In the genomic region with DNA sequence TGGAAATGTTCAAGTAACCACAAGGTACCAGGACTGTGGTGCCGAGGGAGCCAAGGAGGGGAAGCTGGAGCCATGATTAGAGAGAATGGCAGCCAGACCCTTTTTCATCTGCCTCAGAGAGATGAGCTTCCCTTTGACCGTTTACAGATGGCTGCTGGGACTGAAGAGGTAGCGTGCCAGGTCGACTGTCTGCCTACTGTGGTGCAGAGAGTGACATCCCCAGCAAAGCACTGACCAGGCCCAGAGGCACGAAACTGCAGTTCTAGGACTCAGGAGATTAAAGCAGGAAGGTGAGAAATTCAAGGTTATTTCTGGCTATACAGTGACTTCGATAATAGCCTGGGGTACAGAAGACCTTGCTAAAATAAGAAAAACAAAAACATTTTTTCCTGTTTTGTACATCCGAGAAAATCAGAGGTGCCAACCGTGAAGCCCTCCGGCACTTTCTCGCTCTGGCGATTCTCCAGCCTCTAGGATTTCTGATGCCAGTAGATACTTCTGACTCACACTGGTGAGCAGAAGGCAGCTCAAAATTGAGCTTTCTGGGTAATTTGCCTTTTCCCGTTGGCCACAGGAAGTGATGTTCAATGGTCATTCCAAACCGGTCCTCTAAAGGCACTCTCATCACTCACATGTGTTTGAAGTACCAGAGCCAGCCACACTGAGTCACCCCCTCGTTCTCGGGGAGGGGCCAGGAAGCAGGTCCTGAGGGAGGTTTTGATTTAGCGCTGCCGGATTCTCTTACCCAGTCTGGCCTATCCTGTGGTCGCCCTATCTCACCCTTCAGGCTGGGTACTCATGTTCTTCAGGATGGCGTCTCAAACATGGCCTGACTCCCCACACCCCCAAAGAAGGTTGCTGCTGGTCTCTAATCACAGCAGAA, we compare ENCODE assay signal across 12 mouse cellular contexts. TPM values are rescaled to one million over a fixed set of nuclear protein-coding genes. Genes with fewer than 3 reads are reported as not detected.
DNase-seq lines count a peak whose midpoint lies in the region; ATAC-seq and TF ChIP-seq lines count a peak whose summit lies in the region.
"Had no signal": no experiment of that assay in that cellular context is flagged by ENCODE, and none has a peak within 500 bp of the region (broad histone marks: within the 10 kb centered on the region; RNA-seq: fewer than 3 reads in every experiment).

No protein-coding gene starts in this region.

- WGBS in embryonic facial prominence, embryonic 12.5 days: 45% methylated on average over 19 of the region's 19 CpGs
- 61% methylated on average over 19 of the region's 19 CpGs for WGBS in embryonic facial prominence, embryonic 10.5 days
- 19% methylated on average over 19 of the region's 19 CpGs for WGBS in cerebellum, adult 2 months
- 77% methylated on average over 19 of the region's 19 CpGs for WGBS in forebrain, embryonic 13.5 days

- H3K27me3 ChIP-seq in embryonic facial prominence, embryonic 12.5 days: no peaks in the 10 kb centered on the region
- H3K27me3 ChIP-seq in embryonic facial prominence, embryonic 10.5 days (replicated peaks; ENCODE audit: low read depth, poor library complexity, severe bottlenecking): peaks cover 7% of the 10 kb centered on the region; the same call in 1 of the 2 replicates
- H3K27me3 ChIP-seq in cerebellum, adult 2 months (ENCODE audit: control insufficient read depth, insufficient read depth, low read length): no peaks in the 10 kb centered on the region; the same call in 1 of the 2 replicates
- H3K27me3 ChIP-seq in forebrain, embryonic 13.5 days: no peaks in the 10 kb centered on the region
- H3K27me3 ChIP-seq: intestine, embryonic 15.5 days; limb, embryonic 13.5 days; midbrain, embryonic 12.5 days had no signal

- no peak overlapping the region for H3K4me2 ChIP-seq in embryonic facial prominence, embryonic 12.5 days (replicated peaks)
- no peak overlapping the region for H3K4me2 ChIP-seq in forebrain, embryonic 13.5 days
- H3K4me2 ChIP-seq: intestine, embryonic 15.5 days; limb, embryonic 13.5 days; midbrain, embryonic 12.5 days had no signal

- no peak for ATAC-seq in embryonic facial prominence, embryonic 12.5 days (ENCODE audit: insufficient number of reproducible peaks, insufficient read depth, low FRiP score, low TSS enrichment)
- no peak for ATAC-seq in forebrain, embryonic 13.5 days
- no peak for ATAC-seq in activated CD4-positive, CD25-positive, alpha-beta regulatory T cell, adult 4 months
- ATAC-seq: intestine, embryonic 15.5 days had no signal

- no peak overlapping the region for H3K9ac ChIP-seq in embryonic facial prominence, embryonic 12.5 days
- H3K9ac ChIP-seq in forebrain, embryonic 13.5 days: no peak overlapping the region
- H3K9ac ChIP-seq: intestine, embryonic 15.5 days; limb, embryonic 13.5 days; midbrain, embryonic 12.5 days had no signal

- no peak for DNase-seq in embryonic facial prominence, embryonic 10.5 days (ENCODE audit: low spot score)
- DNase-seq in 3134 (ENCODE audit: extremely low read depth, insufficient read length, low spot score): peak; percentile 84
- DNase-seq in cerebellum, adult 2 months: peak; percentile 32 to 41
- peak; percentile 47 for DNase-seq in kidney, adult 9 months
- DNase-seq in neural tube, embryonic 10.5 days (ENCODE audit: extremely low spot score, low spot score): no peak

- H3K36me3 ChIP-seq in embryonic facial prominence, embryonic 12.5 days: no peaks in the 10 kb centered on the region
- H3K36me3 ChIP-seq in embryonic facial prominence, embryonic 10.5 days (replicated peaks): no peaks in the 10 kb centered on the region
- H3K36me3 ChIP-seq in forebrain, embryonic 13.5 days (ENCODE audit: poor library complexity, severe bottlenecking): no peaks in the 10 kb centered on the region
- H3K36me3 ChIP-seq: intestine, embryonic 15.5 days; limb, embryonic 13.5 days; midbrain, embryonic 12.5 days had no signal

- no peak for TF ChIP-seq CTCF in cerebellum, adult 2 months (IDR thresholded peaks at IDR 0.05; ENCODE audit: borderline replicate concordance, insufficient read depth, low read depth, low read length)

- H3K4me3 ChIP-seq in embryonic facial prominence, embryonic 12.5 days: no peak overlapping the region
- no peak overlapping the region for H3K4me3 ChIP-seq in embryonic facial prominence, embryonic 10.5 days
- no peak overlapping the region for H3K4me3 ChIP-seq in cerebellum, adult 2 months (replicated peaks; ENCODE audit: insufficient read depth, low read depth, low read length)
- H3K4me3 ChIP-seq in forebrain, embryonic 13.5 days: no peak overlapping the region
- H3K4me3 ChIP-seq: erythroblast, embryonic 14.5 days; intestine, embryonic 15.5 days; limb, embryonic 13.5 days; midbrain, embryonic 12.5 days had no signal

- TF ChIP-seq POLR2A in cerebellum, adult 2 months (IDR thresholded peaks at IDR 0.05; ENCODE audit: borderline replicate concordance, insufficient read depth, low read length): no peak

- peaks cover 9% of the 10 kb centered on the region; the same call in 1 of the 2 replicates for H3K4me1 ChIP-seq in embryonic facial prominence, embryonic 12.5 days
- H3K4me1 ChIP-seq in embryonic facial prominence, embryonic 10.5 days: peaks cover 17% of the 10 kb centered on the region
- H3K4me1 ChIP-seq in cerebellum, adult 2 months (ENCODE audit: control insufficient read depth, insufficient read depth, low read length): peaks cover 8% of the 10 kb centered on the region
- no peaks in the 10 kb centered on the region for H3K4me1 ChIP-seq in forebrain, embryonic 13.5 days
- H3K4me1 ChIP-seq: intestine, embryonic 15.5 days; midbrain, embryonic 12.5 days had no signal

- no peaks in the 10 kb centered on the region for H3K9me3 ChIP-seq in embryonic facial prominence, embryonic 12.5 days
- peaks cover 7% of the 10 kb centered on the region; the same call in 1 of the 2 replicates for H3K9me3 ChIP-seq in embryonic facial prominence, embryonic 10.5 days
- H3K9me3 ChIP-seq in forebrain, embryonic 13.5 days (replicated peaks): no peaks in the 10 kb centered on the region
- H3K9me3 ChIP-seq: intestine, embryonic 15.5 days; midbrain, embryonic 12.5 days had no signal

- 0 out of 2 replicates have a peak overlapping the region, but pooled peaks have one; percentile 23 for H3K27ac ChIP-seq in embryonic facial prominence, embryonic 12.5 days
- no peak overlapping the region for H3K27ac ChIP-seq in embryonic facial prominence, embryonic 10.5 days (replicated peaks)
- no peak overlapping the region for H3K27ac ChIP-seq in cerebellum, adult 2 months (ENCODE audit: insufficient read depth, low read length)
- no peak overlapping the region for H3K27ac ChIP-seq in forebrain, embryonic 13.5 days
- H3K27ac ChIP-seq: intestine, embryonic 15.5 days; limb, embryonic 13.5 days; midbrain, embryonic 12.5 days had no signal

RNA-seq across cellular contexts. Expression of a gene that starts 11.9 kb away (rescaled TPM):
- polyA plus RNA-seq in embryonic facial prominence, embryonic 12.5 days (2016; fragmentation: Nextera tagmentation; extraction: Ambion mirVana): 9.0 and 11.2 TPM in 2 replicates
- polyA plus RNA-seq in embryonic facial prominence, embryonic 10.5 days (2016; fragmentation: Nextera tagmentation; extraction: Ambion mirVana): 6.7 TPM in 2 replicates
- polyA plus RNA-seq in cerebellum, adult 2 months (2012; rRNA removed): 1.4 and 1.7 TPM in 2 replicates
- polyA plus RNA-seq in forebrain, embryonic 13.5 days (2015; fragmentation: Nextera tagmentation; extraction: Ambion mirVana): 1.2 and 1.3 TPM in 2 replicates
- polyA plus RNA-seq in activated CD4-positive, CD25-positive, alpha-beta regulatory T cell, adult 4 months (2017; shearing (Covaris generic)): under 1 TPM in 1 of 2 experiments, not detected in 1; 0.20 TPM
- polyA plus RNA-seq: erythroblast, embryonic 14.5 days had no signal

RNA-seq across cellular contexts. Expression of a gene that starts 28.3 kb away (rescaled TPM):
- 90.0 and 96.1 TPM in 2 replicates for polyA plus RNA-seq in embryonic facial prominence, embryonic 12.5 days (2016; fragmentation: Nextera tagmentation; extraction: Ambion mirVana)
- 108 and 110 TPM in 2 replicates for polyA plus RNA-seq in embryonic facial prominence, embryonic 10.5 days (2016; fragmentation: Nextera tagmentation; extraction: Ambion mirVana)
- 0.05 and 0.07 TPM in 2 replicates for polyA plus RNA-seq in cerebellum, adult 2 months (2012; rRNA removed)
- polyA plus RNA-seq in forebrain, embryonic 13.5 days (2015; fragmentation: Nextera tagmentation; extraction: Ambion mirVana): 119 and 123 TPM in 2 replicates
- polyA plus RNA-seq in activated CD4-positive, CD25-positive, alpha-beta regulatory T cell, adult 4 months (2017; shearing (Covaris generic)): 10 to 100 TPM; 13.6 to 14.4 TPM

Comparison
In these comparisons a context has a peak if more than half of its experiments do, and no peak if none do; other contexts are left out.
1. DNase-seq: peak in 3134 (single experiment), cerebellum, adult 2 months (2 of 2) and kidney, adult 9 months (single experiment); none in embryonic facial prominence, embryonic 10.5 days (single experiment) and neural tube, embryonic 10.5 days (single experiment).
2. RNA of a gene that starts 28.3 kb away (polyA plus RNA-seq): 119 to 123 TPM in forebrain, embryonic 13.5 days, 108 to 110 TPM in embryonic facial prominence, embryonic 10.5 days, 90.0 to 96.1 TPM in embryonic facial prominence, embryonic 12.5 days and 13.6 to 14.4 TPM in activated CD4-positive, CD25-positive, alpha-beta regulatory T cell, adult 4 months; 0.05 to 0.07 TPM in cerebellum, adult 2 months; every median in the first group is over 10 times any median in the second.